Mouse (Mus musculus): ENCODE measurements around the gene D10Jhu81e. TPM values are rescaled to one million over a fixed set of nuclear protein-coding genes. Genes with fewer than 3 reads are reported as not detected.

The D10Jhu81e gene
- polyA plus RNA-seq, 1 experiment, result 73.6 TPM

- no peaks in the 10 kb centered on the region for H3K79me2 ChIP-seq (ENCODE audit: control insufficient read depth, insufficient read depth)
- no peak overlapping the region for H3K4me3 ChIP-seq
- no peak for TF ChIP-seq MAX (IDR thresholded peaks at IDR 0.05; ENCODE audit: low read depth)
- TF ChIP-seq CEBPB (IDR thresholded peaks at IDR 0.05; ENCODE audit: insufficient read depth, poor library complexity, severe bottlenecking), result no peak
- no peak for TF ChIP-seq REST (IDR thresholded peaks at IDR 0.05; ENCODE audit: insufficient read depth, insufficient read length)
- TF ChIP-seq SRF (IDR thresholded peaks at IDR 0.05; ENCODE audit: control insufficient read depth, insufficient read length, low read depth), result no peak
- TF ChIP-seq MYOD1 (IDR thresholded peaks at IDR 0.05; ENCODE audit: control insufficient read depth in 1 of 3, insufficient read length in 2 of 3, low read depth in 2 of 3), result no peak
- no peak for TF ChIP-seq TCF12 (IDR thresholded peaks at IDR 0.05; ENCODE audit: insufficient read depth, poor library complexity, severe bottlenecking)
- no peak for TF ChIP-seq POLR2AphosphoS2 (IDR thresholded peaks at IDR 0.05; ENCODE audit: insufficient read length, low read depth)
- no peak for TF ChIP-seq TCF3 (IDR thresholded peaks at IDR 0.05; ENCODE audit: insufficient read length, low read depth)
- TF ChIP-seq POLR2A (IDR thresholded peaks at IDR 0.05; ENCODE audit: insufficient read length, low read depth), result no peak
- no peak for TF ChIP-seq USF1 (IDR thresholded peaks at IDR 0.05; ENCODE audit: low read depth)
- H3ac ChIP-seq (ENCODE audit: control insufficient read depth, insufficient read length), result no peak overlapping the region
- H3K36me3 ChIP-seq (ENCODE audit: control insufficient read depth, insufficient read depth), result no peaks in the 10 kb centered on the region
- no peaks in the 10 kb centered on the region for H3K27me3 ChIP-seq (ENCODE audit: control insufficient read depth, insufficient read depth, insufficient read length)
- H3K4me2 ChIP-seq (ENCODE audit: low read depth), result peak overlapping the region; percentile 34
Measured at GRCm38 (mm10) chr10:78134975-78135798, 34.4 kb downstream of the D10Jhu81e start.

- no peaks in the 10 kb centered on the region for H3K79me2 ChIP-seq (ENCODE audit: control insufficient read depth, insufficient read depth)
Measured at GRCm38 (mm10) chr10:78134400-78134799, 35.2 kb downstream of the D10Jhu81e start.

GRCm38 (mm10) chr10:78129998-78130397, 39.6 kb downstream of the D10Jhu81e start:
- Histone ChIP-seq H3ac (ENCODE audit: control insufficient read depth, insufficient read length) (no peak overlapping the region), H3K27me3 (ENCODE audit: control insufficient read depth, insufficient read depth, insufficient read length) (peaks cover 13% of the 10 kb centered on the region), H3K36me3 (ENCODE audit: control insufficient read depth, insufficient read depth) (no peaks in the 10 kb centered on the region), H3K4me2 (ENCODE audit: low read depth) (no peak overlapping the region), H3K79me2 (ENCODE audit: control insufficient read depth, insufficient read depth) (no peaks in the 10 kb centered on the region), H3K4me3 (no peak overlapping the region)
- TF ChIP-seq E2F4 (IDR thresholded peaks at IDR 0.05; ENCODE audit: insufficient read depth) (no peak), USF1 (IDR thresholded peaks at IDR 0.05; ENCODE audit: low read depth) (no peak), POLR2A (IDR thresholded peaks at IDR 0.05; ENCODE audit: insufficient read length, low read depth) (no peak), MYOG (IDR thresholded peaks at IDR 0.05; ENCODE audit: control insufficient read depth in 1 of 3, insufficient read depth in 1 of 3, insufficient read length in 2 of 3, low read depth in 2 of 3) (no peak), TCF3 (IDR thresholded peaks at IDR 0.05; ENCODE audit: insufficient read length, low read depth) (no peak)

More at GRCm38 (mm10) chr10:78134400-78134799, 35.2 kb downstream of the D10Jhu81e start:
- Histone ChIP-seq H3ac (ENCODE audit: control insufficient read depth, insufficient read length) (no peak overlapping the region), H3K4me3 (no peak overlapping the region), H3K27me3 (ENCODE audit: control insufficient read depth, insufficient read depth, insufficient read length) (peaks cover 3% of the 10 kb centered on the region), H3K4me2 (ENCODE audit: low read depth) (no peak overlapping the region), H3K36me3 (ENCODE audit: control insufficient read depth, insufficient read depth) (no peaks in the 10 kb centered on the region)
- TF ChIP-seq SRF (IDR thresholded peaks at IDR 0.05; ENCODE audit: control insufficient read depth, insufficient read length, low read depth) (no peak), MAX (IDR thresholded peaks at IDR 0.05; ENCODE audit: low read depth) (no peak), REST (IDR thresholded peaks at IDR 0.05; ENCODE audit: insufficient read depth, insufficient read length) (no peak)

- Histone ChIP-seq H3K4me2 (ENCODE audit: low read depth) (no peak overlapping the region), H3K4me3 (no peak overlapping the region), H3K36me3 (ENCODE audit: control insufficient read depth, insufficient read depth) (no peaks in the 10 kb centered on the region), H3ac (ENCODE audit: control insufficient read depth, insufficient read length) (no peak overlapping the region), H3K79me2 (ENCODE audit: control insufficient read depth, insufficient read depth) (no peaks in the 10 kb centered on the region), H3K27me3 (ENCODE audit: control insufficient read depth, insufficient read depth, insufficient read length) (peaks cover 13% of the 10 kb centered on the region)
- no peak for TF ChIP-seq REST (IDR thresholded peaks at IDR 0.05; ENCODE audit: insufficient read depth, insufficient read length)
- TF ChIP-seq POLR2A (IDR thresholded peaks at IDR 0.05; ENCODE audit: insufficient read length, low read depth), result no peak
- no peak for TF ChIP-seq USF1 (IDR thresholded peaks at IDR 0.05; ENCODE audit: low read depth)
Measured at GRCm38 (mm10) chr10:78129423-78129822, 40.2 kb downstream of the D10Jhu81e start.

GRCm38 (mm10) chr10:78128647-78129046, 40.9 kb downstream of the D10Jhu81e start:
- no peak overlapping the region for H3K4me3 ChIP-seq
- no peaks in the 10 kb centered on the region for H3K79me2 ChIP-seq (ENCODE audit: control insufficient read depth, insufficient read depth)
- no peaks in the 10 kb centered on the region for H3K36me3 ChIP-seq (ENCODE audit: control insufficient read depth, insufficient read depth)
- no peak overlapping the region for H3ac ChIP-seq (ENCODE audit: control insufficient read depth, insufficient read length)
- no peak for TF ChIP-seq POLR2A (IDR thresholded peaks at IDR 0.05; ENCODE audit: insufficient read length, low read depth)
- no peak for TF ChIP-seq E2F4 (IDR thresholded peaks at IDR 0.05; ENCODE audit: insufficient read depth)
- TF ChIP-seq SRF (IDR thresholded peaks at IDR 0.05; ENCODE audit: control insufficient read depth, insufficient read length, low read depth), result no peak
- no peak for TF ChIP-seq MYOG (IDR thresholded peaks at IDR 0.05; ENCODE audit: control insufficient read depth in 1 of 3, insufficient read depth in 1 of 3, insufficient read length in 2 of 3, low read depth in 2 of 3)
- no peak for TF ChIP-seq POLR2AphosphoS2 (IDR thresholded peaks at IDR 0.05; ENCODE audit: insufficient read length, low read depth)
- H3K27me3 ChIP-seq (ENCODE audit: control insufficient read depth, insufficient read depth, insufficient read length), result peaks cover 13% of the 10 kb centered on the region
- no peak overlapping the region for H3K4me2 ChIP-seq (ENCODE audit: low read depth)
